Comparison of ENCODE assay signal across 13 mouse cellular contexts in the genomic region with DNA sequence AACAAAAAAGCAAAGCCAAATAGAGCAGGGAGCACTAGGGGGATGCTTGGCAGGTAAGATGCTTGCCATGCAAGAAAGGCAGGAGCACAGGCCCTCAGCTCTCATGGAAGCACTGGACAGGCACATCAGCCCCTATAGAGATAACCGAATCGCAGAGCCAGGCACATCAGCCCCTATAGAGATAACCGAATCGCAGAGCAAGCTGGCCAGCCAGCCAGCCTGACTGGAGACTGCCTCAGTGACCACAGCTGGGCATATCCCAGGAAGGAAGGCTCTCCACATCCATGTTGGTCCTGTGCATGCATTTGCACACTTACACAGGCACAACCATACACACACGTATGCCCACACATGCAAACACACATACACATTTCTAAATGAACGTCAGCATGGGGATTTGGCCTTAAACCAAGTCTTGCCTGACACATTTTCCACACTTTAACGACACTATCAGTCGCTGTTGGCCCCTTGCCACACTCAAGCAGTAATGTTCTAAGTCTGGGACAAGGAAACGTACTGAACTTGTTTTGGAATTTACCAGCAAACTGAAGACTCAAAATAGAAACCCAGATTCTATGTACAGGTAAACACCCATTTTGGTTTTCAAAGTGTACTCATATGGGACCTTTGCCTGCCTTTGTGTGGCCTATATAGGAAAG. TPM values are rescaled to one million over a fixed set of nuclear protein-coding genes. Genes with fewer than 3 reads are reported as not detected.
DNase-seq lines count a peak whose midpoint lies in the region; ATAC-seq and TF ChIP-seq lines count a peak whose summit lies in the region.
"Had no signal": no experiment of that assay in that cellular context is flagged by ENCODE, and none has a peak within 500 bp of the region (broad histone marks: within the 10 kb centered on the region; RNA-seq: fewer than 3 reads in every experiment).

No protein-coding gene starts in this region.

- no peaks in the 10 kb centered on the region for H3K9me3 ChIP-seq in forebrain, embryonic 14.5 days (replicated peaks; ENCODE audit: control insufficient read depth, low read length)
- H3K9me3 ChIP-seq in forebrain, embryonic 10.5 days: no peaks in the 10 kb centered on the region
- no peaks in the 10 kb centered on the region for H3K9me3 ChIP-seq in MEL (replicated peaks; ENCODE audit: insufficient read depth, low read length)
- H3K9me3 ChIP-seq in heart, embryonic 16.5 days (replicated peaks; ENCODE audit: control insufficient read depth, low read length): no peaks in the 10 kb centered on the region
- H3K9me3 ChIP-seq in lung, embryonic 15.5 days: no peaks in the 10 kb centered on the region
- H3K9me3 ChIP-seq: forebrain, embryonic 12.5 days; midbrain, embryonic 12.5 days had no signal

- 70% methylated on average over 9 of the region's 9 CpGs for WGBS in forebrain, embryonic 14.5 days
- 88% methylated on average over 9 of the region's 9 CpGs for WGBS in forebrain, embryonic 10.5 days
- 17% methylated on average over 9 of the region's 9 CpGs for WGBS in heart, embryonic 16.5 days
- WGBS in lung, embryonic 15.5 days: 33% methylated on average over 9 of the region's 9 CpGs

- no peak overlapping the region for H3K9ac ChIP-seq in forebrain, embryonic 14.5 days (ENCODE audit: low read length)
- H3K9ac ChIP-seq in MEL (ENCODE audit: control insufficient read depth, low read depth, low read length, poor library complexity, severe bottlenecking): no peak overlapping the region
- H3K9ac ChIP-seq in heart, embryonic 16.5 days (ENCODE audit: low read length): no peak overlapping the region
- no peak overlapping the region for H3K9ac ChIP-seq in lung, embryonic 15.5 days
- H3K9ac ChIP-seq: forebrain, embryonic 12.5 days; midbrain, embryonic 12.5 days had no signal

- TF ChIP-seq RAD21 in MEL (IDR thresholded peaks at IDR 0.05; ENCODE audit: low read depth, low read length): no peak

- H3K79me2 ChIP-seq in MEL (ENCODE audit: control insufficient read depth, insufficient read depth, low read length, poor library complexity): no peaks in the 10 kb centered on the region; the same call in 1 of the 2 replicates

- H3K27ac ChIP-seq in forebrain, embryonic 14.5 days (ENCODE audit: low read depth, low read length): no peak overlapping the region
- H3K27ac ChIP-seq in forebrain, embryonic 10.5 days: no peak overlapping the region
- no peak overlapping the region for H3K27ac ChIP-seq in MEL (ENCODE audit: control insufficient read depth, low read depth, low read length)
- peak overlapping the region; percentile 72 for H3K27ac ChIP-seq in heart, embryonic 16.5 days (ENCODE audit: low read length)
- H3K27ac ChIP-seq in lung, embryonic 15.5 days: no peak overlapping the region
- H3K27ac ChIP-seq: forebrain, embryonic 12.5 days; midbrain, embryonic 12.5 days had no signal

- no peaks in the 10 kb centered on the region for H3K27me3 ChIP-seq in forebrain, embryonic 14.5 days (replicated peaks; ENCODE audit: control insufficient read depth, insufficient read depth, low read length)
- H3K27me3 ChIP-seq in forebrain, embryonic 10.5 days (ENCODE audit: poor library complexity, severe bottlenecking): no peaks in the 10 kb centered on the region
- H3K27me3 ChIP-seq in MEL (ENCODE audit: control insufficient read depth in 1 of 2, insufficient read depth in 2 of 2, low read length in 2 of 2): peaks cover 10 to 14% of the 10 kb centered on the region in 2 experiments
- H3K27me3 ChIP-seq in heart, embryonic 16.5 days (ENCODE audit: control insufficient read depth, insufficient read depth, low read length): no peaks in the 10 kb centered on the region
- no peaks in the 10 kb centered on the region for H3K27me3 ChIP-seq in lung, embryonic 15.5 days
- H3K27me3 ChIP-seq: forebrain, embryonic 12.5 days; midbrain, embryonic 12.5 days had no signal

- no peak overlapping the region for H3K4me3 ChIP-seq in forebrain, embryonic 14.5 days (ENCODE audit: low read depth, low read length)
- no peak overlapping the region for H3K4me3 ChIP-seq in forebrain, embryonic 10.5 days
- H3K4me3 ChIP-seq in MEL (ENCODE audit: control insufficient read depth in 1 of 2, insufficient read depth in 1 of 2, low read depth in 2 of 2, low read length in 2 of 2): no peak overlapping the region
- no peak overlapping the region for H3K4me3 ChIP-seq in heart, embryonic 16.5 days (ENCODE audit: low read length)
- H3K4me3 ChIP-seq in lung, embryonic 15.5 days: no peak overlapping the region
- H3K4me3 ChIP-seq: forebrain, embryonic 12.5 days; midbrain, embryonic 12.5 days had no signal

- no peak for TF ChIP-seq CTCF in MEL (IDR thresholded peaks at IDR 0.05 in 2 of 3, conservative IDR thresholded peaks at IDR 0.05 in 1 of 3; ENCODE audit: control insufficient read depth in 1 of 3, insufficient read depth in 1 of 3, low read depth in 2 of 3, low read length in 3 of 3, poor library complexity in 1 of 3, severe bottlenecking in 1 of 3)

- H3K4me2 ChIP-seq in forebrain, embryonic 14.5 days (ENCODE audit: low read length): no peak overlapping the region
- H3K4me2 ChIP-seq in heart, embryonic 16.5 days (ENCODE audit: low read depth, low read length): peak overlapping the region; percentile 3; the same call in 1 of the 2 replicates
- H3K4me2 ChIP-seq in lung, embryonic 15.5 days: no peak overlapping the region
- H3K4me2 ChIP-seq: forebrain, embryonic 12.5 days; midbrain, embryonic 12.5 days had no signal

- TF ChIP-seq POLR2A in MEL (IDR thresholded peaks at IDR 0.05; ENCODE audit: control insufficient read depth in 1 of 2, insufficient read depth in 1 of 2, low read depth in 1 of 2, low read length in 2 of 2, poor library complexity in 1 of 2): no peak

- no peak for ATAC-seq in forebrain, embryonic 14.5 days
- peak; percentile 70; the same call in 1 of the 2 replicates for ATAC-seq in heart, embryonic 16.5 days (replicated peaks; ENCODE audit: extremely low read depth, insufficient read depth, low FRiP score)
- 0 out of 2 replicates have a peak, but pooled peaks have one; percentile 39 for ATAC-seq in lung, embryonic 15.5 days (ENCODE audit: borderline replicate concordance, extremely low read depth, low FRiP score, low TSS enrichment)

- TF ChIP-seq EP300 in MEL (IDR thresholded peaks at IDR 0.05; ENCODE audit: low read depth in 1 of 2, low read length in 2 of 2): no peak

- DNase-seq in forebrain, embryonic 14.5 days (ENCODE audit: low spot score): peak; percentile 63
- DNase-seq in forebrain, embryonic 10.5 days (ENCODE audit: extremely low spot score, low spot score): no peak
- DNase-seq in MEL (ENCODE audit: low read depth, low spot score) (peak; percentile 18), liver (no peak)
- DNase-seq in frontal cortex, postnatal 10 days (ENCODE audit: low spot score in 2 of 2): no peak
- no peak for DNase-seq in layer of hippocampus, postnatal 14 days (ENCODE audit: low spot score in 2 of 2)

- H3K36me3 ChIP-seq in forebrain, embryonic 14.5 days (ENCODE audit: control insufficient read depth, insufficient read depth, low read length): no peaks in the 10 kb centered on the region
- H3K36me3 ChIP-seq in forebrain, embryonic 10.5 days (replicated peaks): no peaks in the 10 kb centered on the region
- no peaks in the 10 kb centered on the region for H3K36me3 ChIP-seq in MEL (ENCODE audit: control insufficient read depth in 1 of 2, insufficient read depth in 2 of 2, low read length in 2 of 2)
- H3K36me3 ChIP-seq in heart, embryonic 16.5 days (ENCODE audit: control insufficient read depth, insufficient read depth): no peaks in the 10 kb centered on the region
- no peaks in the 10 kb centered on the region for H3K36me3 ChIP-seq in lung, embryonic 15.5 days
- H3K36me3 ChIP-seq: forebrain, embryonic 12.5 days; midbrain, embryonic 12.5 days had no signal

- no peaks in the 10 kb centered on the region for H3K4me1 ChIP-seq in forebrain, embryonic 14.5 days (ENCODE audit: control insufficient read depth, insufficient read depth, low read length)
- no peaks in the 10 kb centered on the region for H3K4me1 ChIP-seq in forebrain, embryonic 10.5 days
- 0 out of 4 replicates have a peak, but pooled peaks cover 0 to 4% of the 10 kb centered on the region in 2 experiments for H3K4me1 ChIP-seq in MEL (ENCODE audit: control insufficient read depth in 1 of 2, insufficient read depth in 2 of 2, low read length in 2 of 2)
- peaks cover 14% of the 10 kb centered on the region for H3K4me1 ChIP-seq in heart, embryonic 16.5 days (ENCODE audit: control insufficient read depth, insufficient read depth, low read length)
- H3K4me1 ChIP-seq in lung, embryonic 15.5 days: peaks cover 8% of the 10 kb centered on the region; the same call in 1 of the 2 replicates
- H3K4me1 ChIP-seq: forebrain, embryonic 12.5 days; midbrain, embryonic 12.5 days had no signal

TF ChIP-seq in MEL, 35 proteins besides CTCF, POLR2A, EP300 and RAD21:
- TF ChIP-seq MAX (IDR thresholded peaks at IDR 0.05; ENCODE audit: low read length): no peak
- TF ChIP-seq POLR2AphosphoS2 (IDR thresholded peaks at IDR 0.05; ENCODE audit: low read length): no peak
- TF ChIP-seq POLR2AphosphoS5 (IDR thresholded peaks at IDR 0.05; ENCODE audit: borderline replicate concordance, low read depth, low read length): no peak
- TF ChIP-seq TCF12 (IDR thresholded peaks at IDR 0.05; ENCODE audit: low read depth, low read length): no peak
- no peak for TF ChIP-seq JUND (IDR thresholded peaks at IDR 0.05; ENCODE audit: low read depth, low read length)
- TF ChIP-seq KAT2A (conservative IDR thresholded peaks at IDR 0.05; ENCODE audit: low read depth, low read length): no peak
- no peak for TF ChIP-seq E2F4 (IDR thresholded peaks at IDR 0.05; ENCODE audit: borderline replicate concordance, low read depth, low read length)
- TF ChIP-seq MEF2A (IDR thresholded peaks at IDR 0.05; ENCODE audit: extremely low read depth, insufficient replicate concordance, low read depth, low read length, poor library complexity, severe bottlenecking): no peak

RNA-seq across cellular contexts. Expression of a gene that starts 31.9 kb away (rescaled TPM):
- polyA plus RNA-seq in forebrain, embryonic 14.5 days (2014; fragmentation: Nextera tagmentation; extraction: Ambion mirVana): not detected in 2 replicates
- polyA plus RNA-seq in forebrain, embryonic 10.5 days (2016; fragmentation: Nextera tagmentation; extraction: Ambion mirVana): 0.07 TPM in 1 of 2 replicates, not detected in the other
- total RNA-seq in MEL (2012; rRNA removed): not detected in 2 replicates
- under 1 TPM in 1 of 2 experiments, not detected in 1; 0.07 TPM for polyA plus RNA-seq in MEL (2012; ENCODE audit: insufficient read depth in 1 of 2, insufficient read length in 2 of 2, low read depth in 1 of 2, low replicate concordance in 2 of 2, missing spikeins in 1 of 2)
- 0.12 and 0.87 TPM in 2 replicates for polyA plus RNA-seq in heart, embryonic 16.5 days (2015; fragmentation: Nextera tagmentation; extraction: Ambion mirVana)
- 4.5 and 6.2 TPM in 2 replicates for polyA plus RNA-seq in lung, embryonic 15.5 days (2015; fragmentation: Nextera tagmentation; extraction: Ambion mirVana)
- total RNA-seq in layer of hippocampus, postnatal 14 days (2021): 1 to 10 TPM; 1.8 to 1.9 TPM
- total RNA-seq: hematopoietic stem cell, adult 5-6 weeks; liver, adult 2 months had no signal
- polyA plus RNA-seq: liver, adult 2 months; neural tube, embryonic 14.5 days had no signal

Comparison
In these comparisons a context has a peak if more than half of its experiments do, and no peak if none do; other contexts are left out.
1. DNase-seq: peak in forebrain, embryonic 14.5 days (single experiment) and MEL (single experiment); none in forebrain, embryonic 10.5 days (single experiment), liver (single experiment), frontal cortex, postnatal 10 days (0 of 2) and layer of hippocampus, postnatal 14 days (0 of 2).